Mouse (Mus musculus) retina, postnatal 7 days (tissue): ENCODE measurements around the gene Ppfibp1.

Experiments used
- DNase-seq: peaks from one replicate; pipeline ENCODE4 v3.0.0-alpha.2; 2012; ENCODE audit warnings: low read depth, low spot score

The Ppfibp1 gene

GRCm38 (mm10) chr6:146881896-146882770 lies 6.2 kb upstream of the Ppfibp1 start:
- DNase-seq, result no peak

DNA sequence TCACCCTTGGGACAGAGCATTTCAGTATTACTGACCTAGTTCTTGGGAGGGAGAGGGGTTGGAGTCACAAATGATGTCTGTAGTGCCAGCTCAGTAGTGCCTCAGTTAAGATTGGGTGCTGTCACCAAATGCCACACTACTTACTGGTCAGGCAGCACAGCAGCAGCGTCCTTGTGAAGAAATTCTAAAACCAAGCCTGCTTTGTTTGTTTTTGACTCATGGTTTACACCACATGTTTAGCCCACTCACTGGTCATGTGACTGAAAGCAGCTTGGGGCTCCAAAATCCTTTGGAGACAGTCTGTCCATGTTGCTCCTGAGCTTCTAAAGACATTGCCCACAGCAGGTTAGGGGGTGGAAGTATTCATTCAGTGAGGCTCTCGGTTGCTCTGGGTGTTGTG lies 4.9 kb upstream of the Ppfibp1 start:
- no peak for DNase-seq

GRCm38 (mm10) chr6:146884171-146884570 lies 4.1 kb upstream of the Ppfibp1 start:
- no peak for DNase-seq

- no peak for DNase-seq
Observed at GRCm38 (mm10) chr6:146884851-146885250, 3.4 kb upstream of the Ppfibp1 start.

- no peak for DNase-seq
Observed at GRCm38 (mm10) chr6:146888660-146889490, 588 bp downstream of the Ppfibp1 start.

GRCm38 (mm10) chr6:146890215-146890614 lies 1.9 kb downstream of the Ppfibp1 start:
- DNase-seq, result no peak

GRCm38 (mm10) chr6:146890633-146891032 lies 2.3 kb downstream of the Ppfibp1 start:
- no peak for DNase-seq

- DNase-seq, result no peak
Observed at GRCm38 (mm10) chr6:146893890-146894289, 5.6 kb downstream of the Ppfibp1 start.

GRCm38 (mm10) chr6:146898709-146899108 lies 10.4 kb downstream of the Ppfibp1 start:
- DNase-seq, result no peak

DNA sequence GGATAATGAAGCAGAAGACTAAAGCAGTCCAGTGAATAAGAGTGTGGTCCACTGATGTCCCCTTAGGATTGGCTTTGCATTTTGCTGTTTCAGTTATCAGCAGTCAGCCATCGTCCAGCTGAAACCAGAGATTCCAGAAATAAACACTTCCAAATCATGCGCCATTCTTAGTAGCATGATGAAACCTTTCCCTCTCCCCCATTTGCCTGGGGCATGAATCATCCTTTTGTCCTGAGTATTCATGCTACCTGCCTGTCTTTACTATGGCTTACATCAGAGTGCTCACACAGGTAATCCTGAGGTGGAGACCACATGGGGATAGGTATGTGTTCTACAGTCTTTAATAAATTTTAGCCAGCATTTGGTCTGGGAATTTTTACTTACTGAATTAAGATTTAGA lies 11.4 kb downstream of the Ppfibp1 start:
- no peak for DNase-seq

DNA sequence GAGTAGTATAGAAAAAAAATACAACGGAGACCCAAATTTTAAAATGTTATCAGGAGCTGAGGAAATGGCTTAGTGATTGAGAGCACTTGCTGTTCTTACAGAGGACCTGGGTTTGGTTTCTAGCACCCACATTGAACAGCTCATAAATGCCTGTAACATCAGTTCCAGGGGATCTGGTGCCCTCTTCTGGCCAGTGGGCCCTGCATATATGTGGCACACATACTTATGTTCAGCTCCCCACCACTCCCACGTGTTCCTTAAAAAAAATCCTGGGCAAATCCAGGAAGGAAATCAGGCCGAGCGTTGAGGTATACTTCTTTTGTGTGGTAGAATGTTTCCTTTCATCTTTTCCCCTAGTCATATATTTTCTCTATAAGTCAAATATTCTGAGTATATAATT lies 13.6 kb downstream of the Ppfibp1 start:
- DNase-seq, result no peak

DNA sequence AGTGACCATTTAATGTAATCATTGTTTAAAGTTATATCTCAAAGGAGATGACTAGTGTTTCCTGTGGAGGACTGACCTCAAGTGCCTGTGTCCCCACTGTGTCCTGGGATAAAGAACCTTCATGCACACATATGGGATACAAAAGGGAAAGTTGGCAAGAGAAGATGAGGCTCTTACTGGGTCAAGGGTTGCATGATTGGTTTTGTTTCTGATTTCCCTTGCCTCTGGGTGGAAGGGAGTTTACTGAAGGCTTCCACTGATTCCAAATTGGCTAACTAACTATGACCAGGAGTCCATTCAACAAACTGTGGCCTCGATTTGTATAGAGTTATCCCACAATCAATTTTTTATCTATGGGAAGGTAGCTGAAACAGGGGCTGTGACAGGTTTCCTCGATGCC lies 15.3 kb downstream of the Ppfibp1 start:
- no peak for DNase-seq

GRCm38 (mm10) chr6:146904707-146905106 lies 16.4 kb downstream of the Ppfibp1 start:
- no peak for DNase-seq

DNA sequence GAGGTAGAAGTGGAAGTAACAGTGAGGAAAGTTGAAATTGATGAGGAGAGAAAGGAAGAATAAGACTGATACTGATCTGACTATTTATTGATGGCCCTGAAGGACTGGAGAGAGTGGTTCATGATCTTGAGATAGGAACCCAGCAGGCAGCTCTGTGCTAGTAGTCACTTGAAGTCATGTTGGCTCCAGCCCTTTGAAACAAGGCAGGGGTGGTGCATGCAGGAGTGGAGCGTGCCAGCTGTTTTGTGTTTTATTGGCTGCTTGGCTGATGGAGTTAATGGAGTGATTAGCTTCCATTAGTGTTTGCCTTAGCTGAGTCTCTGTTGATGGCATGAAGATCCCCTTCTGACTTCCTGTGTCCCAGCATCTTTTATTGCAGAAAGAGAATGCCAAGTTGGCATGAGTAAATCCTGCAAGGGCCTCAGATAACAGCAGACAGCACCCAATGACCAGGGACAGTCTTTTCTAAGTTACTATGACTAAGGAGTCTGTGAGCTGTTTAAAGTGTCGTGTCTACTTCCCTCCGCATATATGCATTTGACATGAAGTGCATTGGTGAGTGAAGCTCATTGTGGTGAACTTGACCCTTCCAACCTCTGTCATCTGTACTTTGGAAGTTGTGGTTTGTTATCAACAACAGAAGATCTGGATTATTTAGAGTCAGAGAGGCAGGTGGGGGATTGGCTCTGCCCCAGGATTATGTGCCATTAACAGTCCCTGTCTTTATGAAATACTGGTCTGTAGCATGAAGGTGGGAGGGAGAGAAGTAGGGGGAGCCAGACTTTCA lies 17.9 kb downstream of the Ppfibp1 start:
- no peak for DNase-seq

- DNase-seq, result no peak
Observed at GRCm38 (mm10) chr6:146907061-146907794, 18.9 kb downstream of the Ppfibp1 start.

GRCm38 (mm10) chr6:146907795-146908190 lies 19.5 kb downstream of the Ppfibp1 start:
- no peak for DNase-seq

- DNase-seq, result no peak
Observed at GRCm38 (mm10) chr6:146908801-146909200, 20.5 kb downstream of the Ppfibp1 start.

DNA sequence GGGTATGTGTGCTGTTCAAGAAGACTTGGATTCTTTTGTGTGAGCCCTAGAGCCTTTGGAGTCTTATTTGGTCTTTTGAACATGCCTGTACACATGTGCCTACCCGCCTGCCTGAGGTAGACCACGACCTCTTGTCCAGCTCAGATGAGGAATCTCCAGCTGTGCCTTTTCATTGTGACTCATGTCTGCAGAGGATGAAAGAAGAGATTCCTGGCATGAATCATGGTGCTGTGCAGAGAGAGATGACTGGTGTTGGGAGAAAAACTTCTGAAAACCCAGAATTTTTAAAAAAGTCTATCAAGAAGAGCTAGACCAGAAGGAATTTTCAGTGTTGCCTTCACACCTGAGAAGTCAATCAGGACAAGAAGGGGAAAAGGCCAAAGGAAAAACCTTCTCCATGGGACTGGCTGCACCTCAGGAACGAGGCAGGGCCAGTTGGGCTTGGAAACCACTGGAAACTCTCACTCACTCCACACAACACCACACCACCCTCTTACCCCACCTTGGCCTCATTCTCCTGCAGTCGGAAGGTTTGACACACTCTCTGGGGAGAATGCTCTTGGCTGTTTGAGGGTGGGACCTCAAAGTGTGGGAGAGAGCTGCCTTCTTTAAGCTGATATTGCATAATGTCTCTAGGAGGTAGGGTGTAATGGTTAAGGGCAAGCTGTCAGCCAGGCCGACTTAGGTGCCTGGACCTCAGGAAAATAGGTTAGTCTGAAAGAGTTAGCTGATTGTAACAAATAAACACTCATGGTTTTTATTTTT lies 21.6 kb downstream of the Ppfibp1 start:
- DNase-seq, result no peak

GRCm38 (mm10) chr6:146910801-146911200 lies 22.5 kb downstream of the Ppfibp1 start:
- no peak for DNase-seq

DNA sequence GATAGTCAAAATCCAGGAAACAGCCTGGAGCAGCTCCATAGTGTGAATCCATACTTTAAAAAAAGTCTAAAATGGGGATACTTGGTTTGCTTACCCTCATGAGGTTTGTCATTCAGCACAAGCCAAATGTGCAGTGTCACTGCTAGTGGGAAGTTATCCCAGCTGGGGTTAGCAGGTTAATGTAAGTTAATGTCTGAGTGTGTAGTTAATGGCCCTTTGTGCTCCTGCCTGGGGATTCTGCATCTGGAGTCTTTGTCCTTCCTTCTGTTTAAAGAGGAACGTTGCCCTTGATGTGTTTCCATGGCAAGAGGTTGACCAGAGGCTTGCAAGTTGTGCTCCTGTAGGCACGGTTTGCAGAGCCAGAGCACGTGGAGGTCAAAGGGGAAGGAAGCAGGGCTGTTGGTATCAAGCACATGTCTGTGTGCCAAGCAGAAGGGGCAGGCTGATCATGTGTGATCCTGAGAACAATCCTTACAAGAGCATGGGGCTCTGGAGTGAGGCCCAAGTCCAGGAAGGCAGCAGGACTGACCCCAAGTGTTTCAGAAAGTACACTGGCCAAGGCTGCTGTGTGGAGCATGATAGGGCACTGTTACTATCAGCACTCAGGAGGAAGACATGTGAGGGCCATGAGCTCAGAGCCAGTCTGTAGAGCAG lies 24.7 kb downstream of the Ppfibp1 start:
- DNase-seq, result no peak
